Mouse (Mus musculus) gastrocnemius, adult 8-10 months (tissue): ENCODE data around the gene Tmcc1. TPM values are rescaled to one million over a fixed set of nuclear protein-coding genes. Genes with fewer than 3 reads are reported as not detected.
"Not testable (repeated sequence)": the region's sequence is repeated elsewhere in the genome, so short reads cannot be mapped to it uniquely, and the experiment has no call there.

Source experiments
- DNase-seq, 2 experiments: peaks; one replicate each; pipeline ENCODE4 v3.0.0; 2022; ENCODE audit warnings: low spot score in 2 of 2
- total RNA-seq, 4 experiments: library from RNA; stranded (reverse); gene quantifications; 2 replicates each; pipeline ENCODE4 v1.2.4; 2022

Tmcc1 gene
- total RNA-seq: 10 to 100 TPM; 49.2 to 71.6 (median 52.8) TPM

DNA sequence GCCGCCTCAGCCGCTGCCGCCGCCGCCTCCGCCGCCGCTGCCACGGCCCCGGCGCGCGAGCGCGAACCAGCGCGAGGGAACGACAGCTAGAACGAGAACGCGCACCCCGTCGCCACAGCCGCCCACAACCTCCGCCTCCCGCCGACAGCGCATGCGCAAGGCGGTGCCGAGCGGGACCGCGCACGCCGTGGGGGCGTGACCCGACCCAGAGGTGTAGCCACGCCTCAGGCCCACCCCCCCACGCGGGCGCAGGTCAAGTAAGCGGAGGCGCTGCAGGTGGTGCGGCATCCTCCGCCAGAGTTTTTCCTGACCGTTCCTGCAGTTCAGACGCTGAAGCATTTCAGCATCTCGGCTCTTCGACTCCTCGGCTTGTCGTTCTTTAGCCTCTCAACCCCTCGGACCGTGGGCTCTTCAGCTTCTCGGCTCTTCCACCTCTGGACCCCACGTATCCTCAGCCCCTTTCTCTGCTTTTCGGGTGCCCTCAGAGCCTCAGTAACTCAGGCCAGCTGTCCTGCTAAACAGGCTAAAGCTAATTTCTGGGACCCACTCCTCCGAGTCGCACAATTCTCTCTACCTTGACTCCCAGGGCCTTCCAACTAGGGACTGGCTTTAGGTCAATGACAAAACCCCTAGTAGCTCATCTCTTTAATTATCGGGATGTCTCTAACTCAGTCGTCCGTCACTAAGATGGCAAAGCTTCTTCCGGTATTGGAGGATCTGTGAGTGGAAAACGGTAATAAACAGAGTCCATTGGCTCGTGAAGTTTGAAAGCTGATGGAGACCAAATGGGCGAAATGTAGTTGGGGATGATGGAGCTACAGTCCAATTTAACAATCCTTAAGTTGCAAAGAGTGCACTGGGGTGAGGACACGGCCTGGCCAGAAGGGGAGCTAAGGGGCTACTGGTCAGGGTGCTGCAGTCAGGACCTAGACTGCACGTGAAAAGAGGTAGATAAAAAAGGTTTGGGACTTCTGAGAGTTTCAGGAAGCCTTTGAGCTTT lies at the start of gene Tmcc1:
Gene Tmcc1, minus strand, starts transcription at position 93 of the 1,000 bp plus-strand sequence.
- DNase-seq: peak; percentile 97 to 98

DNA sequence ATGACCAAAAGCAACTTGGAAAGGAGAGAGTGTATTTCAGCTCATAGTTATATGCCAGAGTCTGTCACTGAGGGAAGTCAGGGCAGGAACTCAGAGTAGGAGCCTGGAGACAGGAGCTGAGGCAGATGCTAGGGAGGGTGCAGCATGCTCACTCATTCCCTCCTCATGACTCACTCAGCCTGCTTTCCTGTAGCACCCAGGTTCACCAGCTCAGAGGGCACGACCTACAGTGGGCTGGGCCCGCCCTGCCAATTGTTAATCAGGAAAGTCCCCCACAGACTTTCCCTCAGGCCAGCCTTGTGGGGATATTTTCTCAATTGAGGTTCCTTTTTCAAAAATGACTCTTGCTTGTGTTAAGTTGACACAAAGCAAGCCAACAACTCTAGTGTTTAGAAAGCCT lies 47.1 kb upstream of the Tmcc1 start:
- no peak for DNase-seq

DNA sequence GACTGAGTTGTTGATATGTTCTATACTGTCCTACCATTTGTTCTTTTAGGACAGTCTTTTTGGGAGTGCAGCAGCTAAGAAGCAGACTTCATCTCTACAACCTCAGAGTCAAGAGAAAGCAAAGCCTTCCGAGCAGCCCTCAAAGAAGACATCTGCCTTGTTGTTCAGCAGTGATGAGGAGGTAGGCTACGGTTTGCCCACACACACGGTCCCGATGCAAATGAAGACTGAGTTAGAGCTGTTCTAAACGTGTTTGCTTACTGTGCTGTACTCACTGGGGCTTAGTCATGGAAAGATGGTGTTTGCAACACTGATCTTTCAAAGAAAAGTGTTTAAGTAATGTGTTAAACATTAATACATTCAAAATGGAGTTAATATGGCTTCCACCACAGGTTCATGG lies 44.8 kb upstream of the Tmcc1 start:
- no peak for DNase-seq

DNA sequence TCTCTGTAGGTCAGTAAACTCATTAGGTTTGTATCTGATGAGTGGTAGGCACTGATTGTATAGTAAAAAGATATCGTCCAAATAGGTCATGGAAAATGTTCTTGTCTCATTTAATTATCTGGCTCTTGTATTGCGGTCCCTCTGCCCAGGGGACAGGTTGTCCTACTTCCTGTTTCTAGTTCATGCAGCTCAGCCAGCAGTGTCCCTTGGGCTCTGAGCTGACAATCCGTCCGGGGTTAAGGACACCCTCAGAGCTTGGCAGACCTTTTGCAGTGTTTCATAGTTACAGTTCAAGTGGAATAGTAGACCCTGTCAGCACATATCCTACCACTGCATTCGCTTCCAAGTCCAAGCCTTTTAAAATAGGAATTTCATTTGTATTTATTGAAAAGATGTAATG lies 42.0 kb upstream of the Tmcc1 start:
- DNase-seq: no peak

DNA sequence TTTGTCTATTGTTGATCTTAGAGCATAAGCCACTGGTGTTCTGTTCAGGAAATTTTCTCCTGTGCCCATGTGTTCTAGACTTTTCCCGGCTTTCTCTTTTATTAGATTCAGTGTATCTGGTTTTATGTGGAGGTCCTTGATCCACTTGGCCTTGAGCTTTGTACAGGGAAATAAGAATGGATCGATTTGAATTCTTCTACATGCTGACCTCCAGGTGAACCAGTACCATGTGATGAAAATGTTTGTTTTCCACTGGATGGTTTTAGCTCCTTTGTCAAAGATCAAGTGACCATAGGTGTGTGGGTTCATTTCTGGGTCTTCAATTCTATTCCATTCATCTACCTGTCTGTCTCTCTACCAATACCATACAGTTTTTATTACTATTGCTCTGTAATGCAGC lies 41.5 kb upstream of the Tmcc1 start:
- DNase-seq: not testable (repeated sequence)

DNA sequence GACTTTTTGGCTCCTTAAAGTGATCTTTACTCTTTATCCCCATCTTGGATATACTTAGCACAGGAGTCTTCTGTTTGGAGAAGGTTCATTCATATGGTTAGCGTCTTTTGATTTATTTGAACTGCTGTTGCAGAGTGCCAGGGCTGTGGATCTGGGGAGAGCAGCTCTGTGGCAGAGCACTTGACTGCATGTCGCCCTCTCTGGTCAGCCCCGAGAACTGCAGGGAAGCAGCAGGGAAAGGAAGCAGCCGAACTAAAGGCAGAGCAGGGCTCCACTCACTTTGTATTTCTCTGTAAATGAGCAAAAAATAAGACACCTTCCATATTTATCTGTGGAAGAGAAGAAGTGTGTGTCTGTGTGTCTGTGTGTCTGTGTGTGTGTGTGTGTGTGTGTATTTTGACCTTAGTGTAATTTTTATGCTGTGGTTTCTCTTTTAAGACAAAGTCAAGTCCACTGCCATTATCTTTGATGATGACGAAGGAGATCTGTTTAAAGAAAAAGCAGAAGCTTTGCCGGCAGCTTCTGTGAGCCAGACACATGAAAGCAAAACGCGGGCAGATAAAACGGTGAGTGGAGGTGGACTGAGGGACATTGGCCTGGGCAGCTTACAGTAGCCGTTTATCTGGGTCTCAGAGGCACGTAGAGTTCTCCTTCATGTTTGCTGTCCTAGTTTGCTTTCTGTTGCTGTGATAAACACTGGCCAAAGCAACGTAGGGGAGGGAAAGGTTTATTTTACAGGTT lies 35.7 kb upstream of the Tmcc1 start:
- peak; percentile 20 to 29 for DNase-seq

DNA sequence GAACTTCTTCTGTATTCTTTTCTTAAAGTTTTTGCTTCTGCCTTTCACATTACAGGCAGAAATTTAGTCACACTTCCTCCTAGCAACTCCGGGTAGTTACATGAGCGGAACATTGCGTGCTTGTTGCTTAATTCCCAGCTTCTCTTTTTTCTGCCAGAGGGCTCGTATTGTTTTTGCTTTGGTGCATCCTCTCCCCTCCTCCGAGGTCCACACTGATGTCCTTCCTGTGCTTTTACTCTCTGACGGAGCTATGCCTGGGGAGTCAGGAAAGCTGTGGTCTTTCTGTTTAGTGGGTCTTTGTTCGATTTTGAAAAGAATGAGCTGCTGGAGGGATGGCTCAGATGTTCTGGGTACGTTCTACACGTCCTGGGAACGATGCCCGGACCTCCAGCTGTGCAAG lies 34.5 kb upstream of the Tmcc1 start:
- DNase-seq: no peak

DNA sequence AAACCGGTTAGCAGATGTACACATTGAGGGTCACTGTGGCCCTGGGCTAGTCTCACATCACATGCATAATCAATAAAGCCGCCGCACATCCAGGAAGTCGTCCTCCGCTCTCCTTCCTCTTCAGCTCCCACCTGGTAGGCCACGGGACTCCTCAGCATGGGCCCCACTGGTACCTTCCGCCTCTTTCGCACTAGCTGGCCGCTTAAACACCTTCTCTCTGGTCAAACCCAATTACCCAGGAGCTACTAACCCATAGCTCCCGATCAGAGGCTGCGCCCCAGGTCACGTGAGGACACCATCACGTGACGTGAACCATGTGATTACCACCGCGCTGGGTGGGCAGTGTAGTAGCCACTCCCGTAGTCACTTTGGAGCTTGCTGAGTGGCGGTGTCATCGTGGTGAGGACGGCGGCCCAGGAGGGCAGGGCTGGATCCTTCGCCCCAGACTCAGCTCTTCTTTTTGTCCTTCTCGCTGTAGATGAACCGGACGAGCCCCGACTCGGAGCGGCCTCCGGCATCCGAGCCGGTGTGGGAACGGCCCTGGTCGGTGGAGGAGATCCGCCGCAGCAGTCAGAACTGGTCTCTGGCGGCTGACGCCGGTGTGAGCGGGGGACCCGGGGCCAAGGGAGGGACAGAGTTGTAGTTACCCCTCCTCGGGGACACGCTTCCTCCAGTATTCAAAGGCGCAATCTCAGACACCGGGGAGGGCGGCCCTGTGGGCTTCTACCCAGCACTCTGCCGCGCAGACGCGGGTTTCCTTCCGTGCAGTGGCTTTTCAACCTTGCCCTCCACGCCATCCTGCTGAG lies 14.6 kb upstream of the Tmcc1 start, which contains the start of gene Washc2:
Gene Washc2, plus strand, starts transcription at position 310 of the 806 bp plus-strand sequence.
- DNase-seq: peak; percentile 93 to 96

DNA sequence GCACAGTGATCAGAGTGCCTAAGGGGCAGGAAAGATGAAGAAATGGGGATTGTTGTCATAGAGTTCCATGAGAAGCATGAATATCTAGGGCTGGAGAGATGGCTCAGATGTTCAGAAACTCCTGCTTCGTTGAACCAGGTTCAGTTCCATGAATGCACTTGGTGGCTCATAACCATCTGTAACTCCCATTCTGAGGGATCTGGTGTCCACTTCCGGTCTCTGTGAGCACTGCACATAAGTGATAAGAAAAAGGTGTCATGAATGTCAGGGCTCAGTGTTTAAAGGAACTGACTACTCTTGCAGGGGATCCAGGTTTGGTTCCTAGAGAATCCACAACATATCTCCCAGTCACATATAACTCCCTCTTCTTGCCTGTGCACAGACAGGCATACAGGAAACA lies 6.4 kb upstream of the Tmcc1 start:
- DNase-seq: no peak

DNA sequence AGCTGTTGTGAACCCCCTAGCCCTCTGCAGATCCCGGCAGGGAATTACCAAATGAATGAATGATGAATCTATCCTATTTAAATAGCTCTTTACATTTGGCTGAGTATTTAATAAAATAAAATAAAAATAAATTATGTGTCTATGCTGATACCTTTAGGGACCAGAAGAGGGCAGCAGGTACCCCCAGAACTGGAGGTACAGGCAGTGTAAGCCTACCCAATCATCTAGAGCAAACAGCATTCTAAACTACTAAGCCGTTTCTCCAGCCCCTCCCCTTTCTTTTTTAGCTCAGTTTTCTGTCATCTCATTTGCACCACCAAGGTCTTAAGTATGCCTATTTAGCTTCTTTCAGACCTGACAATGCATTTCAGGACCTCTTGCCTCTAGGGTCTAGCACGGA lies 4.9 kb upstream of the Tmcc1 start:
- no peak for DNase-seq

DNA sequence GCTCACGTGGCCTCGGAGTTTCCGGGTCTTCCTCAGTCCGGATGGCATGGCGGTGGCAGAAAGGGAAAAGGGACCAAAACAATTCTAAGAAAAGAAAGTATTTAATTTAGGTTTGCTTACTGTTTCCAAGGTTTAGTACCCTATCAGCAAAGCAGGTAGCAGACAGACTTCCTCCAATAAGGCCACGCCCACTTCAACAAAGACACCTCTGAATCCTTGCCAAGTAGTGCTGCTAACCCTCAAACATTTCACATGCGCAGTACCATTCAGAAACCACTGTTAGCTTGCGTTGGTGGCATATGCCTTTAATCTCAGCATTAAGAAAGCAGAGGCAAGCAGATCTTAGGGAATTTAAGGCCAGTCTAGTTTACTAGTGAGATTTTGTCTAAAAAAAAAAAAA lies 2.5 kb upstream of the Tmcc1 start:
- DNase-seq: no peak

DNA sequence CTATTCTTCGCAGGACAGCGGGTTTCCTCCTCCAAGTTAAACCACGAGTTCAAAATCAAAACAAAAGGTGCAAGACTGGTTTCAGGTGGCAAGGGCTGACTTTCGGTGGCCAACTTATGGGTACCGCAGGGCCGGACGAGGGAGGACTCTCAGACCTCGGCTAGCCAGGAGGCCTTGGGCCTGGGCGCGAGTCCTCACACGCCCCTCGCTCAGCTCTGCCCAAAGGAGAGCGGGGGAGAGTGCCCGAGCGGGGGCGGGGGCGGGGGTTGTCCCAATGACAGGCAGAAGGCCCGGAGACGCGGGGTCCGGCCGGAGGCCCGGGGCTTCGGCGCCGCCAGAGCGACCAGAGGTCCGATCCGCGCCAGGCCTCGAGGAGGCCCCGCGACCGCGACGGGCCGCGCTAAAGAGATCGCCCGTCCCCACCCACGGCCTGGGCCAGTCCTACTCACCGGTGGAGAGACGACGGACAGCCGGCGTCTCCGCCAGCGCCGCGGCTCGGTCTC lies 426 bp downstream of the Tmcc1 start:
- no peak for DNase-seq

DNA sequence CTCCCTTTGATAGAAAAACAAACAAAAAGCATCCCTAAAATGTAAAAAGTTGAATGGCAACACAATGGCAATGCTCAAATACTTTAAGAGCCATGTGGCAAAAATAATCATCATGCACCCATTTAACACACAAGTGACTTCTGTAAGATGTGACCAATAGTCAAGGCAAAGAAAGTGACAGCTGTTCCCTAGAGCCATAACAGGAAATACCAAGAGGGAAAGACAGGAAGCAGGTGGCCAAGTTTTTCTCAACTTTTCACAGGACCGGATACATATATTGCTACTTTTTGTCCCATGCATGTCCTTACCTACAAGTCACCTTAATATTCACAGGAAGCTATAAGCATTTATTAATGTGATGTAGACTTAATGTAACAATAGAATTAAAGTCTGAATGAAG lies 3.9 kb downstream of the Tmcc1 start:
- DNase-seq: no peak

DNA sequence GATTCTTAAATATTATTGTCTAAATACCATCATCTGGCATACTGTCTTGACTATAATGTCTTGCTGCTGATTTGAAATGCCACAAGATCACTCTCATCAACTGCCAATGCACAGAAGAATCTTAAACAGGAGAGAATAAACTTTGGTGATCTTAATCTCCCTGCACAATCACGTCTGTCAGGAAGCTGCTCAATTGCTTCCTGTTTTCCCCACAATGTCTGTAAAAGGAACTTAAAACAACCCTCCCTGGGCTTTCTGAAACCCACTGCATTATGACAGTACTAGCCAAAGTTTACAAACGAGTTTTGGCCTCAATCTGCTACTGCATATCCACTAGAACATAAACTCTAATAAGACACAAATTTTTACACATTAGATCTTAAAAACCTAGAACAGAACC lies 6.8 kb downstream of the Tmcc1 start:
- DNase-seq: no peak

DNA sequence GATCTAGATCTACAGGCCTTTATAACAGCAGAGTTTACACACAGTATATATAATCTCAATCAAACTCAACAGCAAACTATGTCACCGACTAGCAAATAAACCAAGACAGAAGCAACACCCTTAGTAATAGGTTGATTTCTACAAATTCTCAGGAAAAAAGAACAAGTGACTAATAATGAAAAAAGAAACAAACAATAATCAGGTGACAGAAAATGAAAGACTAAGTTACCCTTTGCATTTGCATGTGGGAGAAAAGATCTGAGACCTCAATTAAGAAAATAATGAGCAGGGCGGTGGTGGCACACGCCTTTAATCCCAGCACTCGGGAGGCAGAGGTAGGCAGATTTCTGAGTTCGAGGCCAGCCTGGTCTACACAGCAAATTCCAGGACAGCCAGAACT lies 9.8 kb downstream of the Tmcc1 start:
- DNase-seq: no peak

DNA sequence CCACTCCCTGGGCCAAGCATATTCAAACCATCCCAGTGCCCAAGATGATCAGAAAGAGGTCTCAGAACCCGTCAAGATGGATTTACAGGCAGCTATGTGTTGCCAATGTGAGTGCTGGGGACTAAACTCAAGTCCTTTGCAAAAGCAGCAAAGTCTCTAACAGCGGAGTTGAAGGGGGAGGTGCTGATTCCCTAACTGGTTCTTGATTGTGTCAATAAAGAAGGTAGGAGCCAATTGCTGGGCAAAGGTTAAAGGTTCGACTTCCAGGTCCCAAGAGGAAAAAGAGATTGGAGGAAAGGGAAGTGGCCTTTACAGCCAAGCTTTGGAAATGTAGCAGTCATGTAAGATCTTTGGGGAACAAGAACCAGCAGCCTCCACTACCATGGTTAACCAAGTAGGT lies 12.6 kb downstream of the Tmcc1 start:
- no peak for DNase-seq

DNA sequence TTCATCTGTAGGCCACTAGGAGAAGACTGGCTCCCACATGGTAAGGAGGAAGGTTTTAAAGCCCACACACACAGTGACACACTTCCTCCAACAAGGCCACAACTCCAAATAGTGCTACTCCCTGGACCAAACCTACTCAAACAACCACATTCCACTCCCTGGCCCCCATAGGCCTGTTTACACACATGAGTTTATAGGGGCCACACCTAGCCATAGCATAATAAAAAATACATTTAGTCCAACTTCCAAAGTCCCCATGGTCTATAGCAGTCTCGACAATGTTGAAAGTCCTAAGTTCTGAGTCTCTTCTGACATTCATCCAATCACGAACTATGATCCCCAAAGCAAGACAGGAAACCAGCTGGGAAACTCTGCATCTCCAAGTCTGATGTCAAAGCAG lies 14.9 kb downstream of the Tmcc1 start:
- no peak for DNase-seq

DNA sequence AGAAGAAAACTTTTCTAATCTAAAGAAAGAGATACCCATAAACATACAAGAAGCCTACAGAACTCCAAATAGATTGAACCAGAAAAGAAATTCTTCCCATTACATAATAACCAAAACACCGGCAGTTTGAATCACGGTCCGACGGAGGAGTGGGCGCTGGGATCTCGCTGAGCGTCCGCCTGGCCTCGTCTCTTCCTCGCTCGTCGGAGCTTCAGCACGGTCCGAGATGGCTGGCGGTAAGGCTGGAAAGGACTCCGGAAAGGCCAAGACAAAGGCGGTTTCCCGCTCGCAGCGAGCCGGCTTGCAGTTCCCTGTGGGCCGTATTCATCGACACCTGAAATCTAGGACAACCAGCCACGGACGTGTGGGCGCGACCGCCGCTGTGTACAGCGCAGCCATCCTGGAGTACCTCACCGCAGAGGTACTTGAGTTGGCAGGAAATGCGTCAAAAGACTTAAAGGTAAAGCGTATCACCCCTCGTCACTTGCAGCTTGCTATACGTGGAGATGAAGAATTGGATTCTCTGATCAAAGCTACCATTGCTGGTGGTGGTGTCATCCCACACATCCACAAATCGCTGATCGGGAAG lies 19.7 kb downstream of the Tmcc1 start:
- not testable (repeated sequence) for DNase-seq

DNA sequence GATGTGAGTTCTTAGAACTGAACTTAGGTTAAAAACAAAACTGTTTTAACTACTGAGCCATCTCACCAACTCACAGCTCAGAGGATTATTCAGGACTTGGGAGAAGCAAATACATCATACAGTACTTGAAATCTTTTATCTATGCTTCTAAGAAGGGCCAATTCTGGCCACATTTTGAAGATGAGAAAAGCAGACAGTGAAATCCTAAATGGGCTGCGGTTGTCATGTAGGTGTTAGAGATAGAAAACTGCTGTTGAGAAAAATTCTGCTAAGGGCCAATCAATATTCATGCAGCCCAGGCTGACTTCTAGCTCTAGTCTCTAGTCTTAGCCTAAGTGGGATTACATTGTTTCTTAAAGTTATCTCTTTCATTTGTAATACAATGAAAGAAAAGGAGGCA lies 26.9 kb downstream of the Tmcc1 start:
- no peak for DNase-seq

DNA sequence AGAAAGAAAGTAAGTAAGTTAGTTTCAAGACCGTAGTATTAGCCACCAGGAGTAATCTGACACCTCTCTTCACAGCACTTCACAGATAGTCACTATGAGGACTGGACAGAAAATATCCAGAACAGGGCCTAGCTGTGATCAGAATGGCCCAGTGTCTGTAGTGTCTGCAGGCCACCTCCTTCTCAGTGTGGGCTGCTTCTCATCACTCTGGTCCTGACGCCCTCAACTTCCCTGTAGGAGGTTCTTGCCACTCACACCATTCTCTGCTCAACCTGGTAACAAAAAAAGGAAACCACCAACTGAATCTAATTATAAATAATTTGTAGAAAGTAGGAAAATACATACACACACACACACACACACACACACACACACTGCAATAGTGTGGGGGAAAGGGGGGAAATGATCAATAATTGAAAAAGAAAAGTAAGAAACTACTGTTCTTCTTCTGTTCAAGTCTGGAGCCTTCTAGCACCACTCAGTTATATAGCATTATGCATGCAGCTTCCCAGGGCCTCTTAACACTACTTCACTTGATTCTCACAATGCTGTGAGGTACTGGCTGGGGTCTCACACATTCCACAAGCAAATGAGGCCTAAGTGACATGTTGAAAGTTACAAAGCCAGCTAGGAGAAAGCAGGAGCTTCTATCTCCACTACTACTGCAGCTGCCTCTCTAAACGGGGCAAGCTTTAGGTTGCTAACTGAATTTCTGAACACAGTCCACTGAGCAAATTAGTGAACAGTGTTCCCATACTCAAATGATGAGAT lies 38.2 kb downstream of the Tmcc1 start:
- DNase-seq: no peak
